In the genomic region with DNA sequence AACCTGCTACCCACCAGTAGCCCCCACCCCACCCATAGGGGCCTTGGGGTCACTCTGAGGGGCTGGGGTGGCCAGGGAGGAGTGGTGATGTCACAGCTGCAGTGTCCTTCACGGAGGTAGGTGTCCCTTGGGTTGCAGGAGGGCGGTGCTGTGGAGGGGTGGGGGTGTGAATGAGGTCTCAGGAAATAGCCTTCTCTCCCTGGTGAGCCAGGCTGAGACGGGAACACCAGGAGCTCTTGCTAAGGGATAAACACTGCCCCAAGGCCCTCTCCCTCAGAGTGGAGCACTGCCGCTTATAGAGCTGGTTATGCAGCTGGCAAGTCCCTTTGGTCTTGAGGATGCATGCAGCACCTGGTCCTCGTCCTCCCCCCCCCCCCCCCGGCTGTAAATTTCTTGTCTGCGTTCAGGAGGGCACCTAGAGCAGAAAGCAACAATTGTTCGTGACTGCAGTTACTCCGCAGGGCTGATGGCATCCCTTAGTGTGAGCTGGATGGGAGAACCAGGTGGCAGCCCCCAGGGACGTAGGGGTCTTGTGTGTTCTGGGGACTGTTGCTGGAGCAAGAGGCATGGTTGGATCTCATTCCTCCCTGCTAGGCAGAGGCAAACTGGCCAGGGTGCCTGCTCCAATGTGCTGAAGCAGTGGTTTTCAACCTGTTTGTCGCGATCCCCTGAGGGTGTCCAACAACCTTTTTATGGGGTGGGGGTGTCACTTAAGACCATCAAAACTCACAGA, we compare ENCODE assay signal across 8 mouse cellular contexts. TPM values are rescaled to one million over a fixed set of nuclear protein-coding genes. Genes with fewer than 3 reads are reported as not detected.
A peak's percentile ranks its signal among the peaks of the same experiment; 100 is the strongest.
DNase-seq lines count a peak whose midpoint lies in the region; ATAC-seq and TF ChIP-seq lines count a peak whose summit lies in the region.

No protein-coding gene starts in this region.

- no peaks in the 10 kb centered on the region; the same call in none of the 2 replicates for H3K36me3 ChIP-seq in kidney, adult 2 months (ENCODE audit: control insufficient read depth, insufficient read depth, low read length)
- peaks cover 12% of the 10 kb centered on the region for H3K36me3 ChIP-seq in forebrain, embryonic 12.5 days (replicated peaks)
- peaks cover 24% of the 10 kb centered on the region for H3K36me3 ChIP-seq in limb, embryonic 10.5 days
- H3K36me3 ChIP-seq in neural tube, embryonic 13.5 days, result peaks cover 21% of the 10 kb centered on the region

- H3K9ac ChIP-seq in forebrain, embryonic 12.5 days, result peak overlapping the region; percentile 49
- H3K9ac ChIP-seq in neural tube, embryonic 13.5 days, result peak overlapping the region; percentile 67

- no peak for TF ChIP-seq CTCF in kidney, adult 2 months (conservative IDR thresholded peaks at IDR 0.05; ENCODE audit: insufficient read depth, insufficient read length, low read depth, low read length)

- intact Hi-C loops in left cerebral cortex, postnatal 10 days (cut with DNase I), result no loop called here

- H3K27ac ChIP-seq in kidney, adult 2 months (ENCODE audit: insufficient read depth, low read depth, low read length), result peak overlapping the region; percentile 46
- peak overlapping the region; percentile 95 for H3K27ac ChIP-seq in forebrain, embryonic 12.5 days
- H3K27ac ChIP-seq in limb, embryonic 10.5 days, result peak overlapping the region; percentile 12; the same call in 1 of the 2 replicates
- peak overlapping the region; percentile 97 for H3K27ac ChIP-seq in neural tube, embryonic 13.5 days (replicated peaks)

- H3K27me3 ChIP-seq in kidney, adult 2 months (replicated peaks; ENCODE audit: control insufficient read depth, insufficient read depth, low read length), result no peaks in the 10 kb centered on the region
- H3K27me3 ChIP-seq in forebrain, embryonic 12.5 days, result peaks cover 4% of the 10 kb centered on the region; the same call in 1 of the 2 replicates
- H3K27me3 ChIP-seq in limb, embryonic 10.5 days (ENCODE audit: low read depth, poor library complexity, severe bottlenecking), result no peaks in the 10 kb centered on the region
- peaks cover 7% of the 10 kb centered on the region; the same call in 1 of the 2 replicates for H3K27me3 ChIP-seq in neural tube, embryonic 13.5 days

- no peak for TF ChIP-seq POLR2A in kidney, adult 2 months (IDR thresholded peaks at IDR 0.05; ENCODE audit: low read depth, low read length)

- H3K9me3 ChIP-seq in forebrain, embryonic 12.5 days, result no peaks in the 10 kb centered on the region
- H3K9me3 ChIP-seq in limb, embryonic 10.5 days (replicated peaks), result no peaks in the 10 kb centered on the region
- H3K9me3 ChIP-seq in neural tube, embryonic 13.5 days, result no peaks in the 10 kb centered on the region

- H3K4me2 ChIP-seq in forebrain, embryonic 12.5 days, result peak overlapping the region; percentile 59
- H3K4me2 ChIP-seq in neural tube, embryonic 13.5 days, result peak overlapping the region; percentile 65

- WGBS in kidney, adult 2 months, result 48% methylated on average over 12 of the region's 12 CpGs
- 39% methylated on average over 12 of the region's 12 CpGs for WGBS in forebrain, embryonic 12.5 days
- 45% methylated on average over 12 of the region's 12 CpGs for WGBS in limb, embryonic 10.5 days
- WGBS in neural tube, embryonic 13.5 days, result 24% methylated on average over 12 of the region's 12 CpGs

- no peak overlapping the region for H3K4me3 ChIP-seq in kidney, adult 2 months (ENCODE audit: insufficient read depth, low read depth, low read length)
- peak overlapping the region; percentile 32 for H3K4me3 ChIP-seq in forebrain, embryonic 12.5 days (replicated peaks)
- 0 out of 2 replicates have a peak overlapping the region, but pooled peaks have one; percentile 11 for H3K4me3 ChIP-seq in limb, embryonic 10.5 days
- H3K4me3 ChIP-seq in neural tube, embryonic 13.5 days, result peak overlapping the region; percentile 38

- DNase-seq in kidney, adult 2 months, result no peak
- DNase-seq in kidney, postnatal 36 days, result no peak
- DNase-seq in limb, embryonic 10.5 days (ENCODE audit: low spot score), result no peak
- DNase-seq in left cerebral cortex, adult 11 months (ENCODE audit: low spot score), result no peak
- no peak for DNase-seq in left cerebral cortex, postnatal 10 days (ENCODE audit: extremely low spot score in 1 of 2, low spot score in 2 of 2)
- DNase-seq in embryo, embryonic 11 days, result no peak

- peak; percentile 60 for ATAC-seq in forebrain, embryonic 12.5 days (ENCODE audit: low FRiP score)
- ATAC-seq in neural tube, embryonic 13.5 days (ENCODE audit: low read depth), result peak; percentile 51

- peaks cover 38% of the 10 kb centered on the region for H3K4me1 ChIP-seq in kidney, adult 2 months (ENCODE audit: control insufficient read depth, insufficient read depth, low read length)
- peaks cover 42% of the 10 kb centered on the region for H3K4me1 ChIP-seq in forebrain, embryonic 12.5 days
- peaks cover 52% of the 10 kb centered on the region for H3K4me1 ChIP-seq in limb, embryonic 10.5 days
- H3K4me1 ChIP-seq in neural tube, embryonic 13.5 days (replicated peaks), result peaks cover 57% of the 10 kb centered on the region

RNA-seq across cellular contexts. Expression of a gene that starts 7.0 kb away (rescaled TPM):
- 20.5 and 22.2 TPM in 2 replicates for polyA plus RNA-seq in kidney, adult 2 months (2012; rRNA removed)
- 11.4 and 12.0 TPM in 2 replicates for polyA plus RNA-seq in forebrain, embryonic 12.5 days (2016; fragmentation: Nextera tagmentation; extraction: Ambion mirVana)
- 7.1 and 8.1 TPM in 2 replicates for polyA plus RNA-seq in limb, embryonic 10.5 days (2016; fragmentation: Nextera tagmentation; extraction: Ambion mirVana)
- 11.7 and 12.1 TPM in 2 replicates for polyA plus RNA-seq in neural tube, embryonic 13.5 days (2015; fragmentation: Nextera tagmentation; extraction: Ambion mirVana)
- 1 to 10 TPM; 7.0 to 7.8 TPM for total RNA-seq in left cerebral cortex, postnatal 10 days (2021)

RNA-seq across cellular contexts. Expression of a gene that starts 21.4 kb away (rescaled TPM):
- 69.7 and 90.2 TPM in 2 replicates for polyA plus RNA-seq in kidney, adult 2 months (2012; rRNA removed)
- polyA plus RNA-seq in forebrain, embryonic 12.5 days (2016; fragmentation: Nextera tagmentation; extraction: Ambion mirVana), result 0.54 and 0.85 TPM in 2 replicates
- polyA plus RNA-seq in limb, embryonic 10.5 days (2016; fragmentation: Nextera tagmentation; extraction: Ambion mirVana), result 2.1 and 2.2 TPM in 2 replicates
- polyA plus RNA-seq in neural tube, embryonic 13.5 days (2015; fragmentation: Nextera tagmentation; extraction: Ambion mirVana), result 0.23 and 0.64 TPM in 2 replicates
- total RNA-seq in left cerebral cortex, postnatal 10 days (2021), result under 1 TPM in 1 of 2 experiments, not detected in 1; 0.43 TPM

RNA-seq across cellular contexts. Expression of a gene that starts 22.9 kb away (rescaled TPM):
- polyA plus RNA-seq in kidney, adult 2 months (2012; rRNA removed), result 40.1 and 42.2 TPM in 2 replicates
- polyA plus RNA-seq in forebrain, embryonic 12.5 days (2016; fragmentation: Nextera tagmentation; extraction: Ambion mirVana), result 37.7 and 40.8 TPM in 2 replicates
- 42.5 and 43.7 TPM in 2 replicates for polyA plus RNA-seq in limb, embryonic 10.5 days (2016; fragmentation: Nextera tagmentation; extraction: Ambion mirVana)
- polyA plus RNA-seq in neural tube, embryonic 13.5 days (2015; fragmentation: Nextera tagmentation; extraction: Ambion mirVana), result 24.3 and 27.1 TPM in 2 replicates
- 100 to 1,000 TPM in 1 of 2 experiments, 10 to 100 TPM in 1; 93.4 to 106 TPM for total RNA-seq in left cerebral cortex, postnatal 10 days (2021)

RNA-seq across cellular contexts. Expression of a gene that starts 27.9 kb away (rescaled TPM):
- polyA plus RNA-seq in kidney, adult 2 months (2012; rRNA removed), result not detected in 2 replicates
- polyA plus RNA-seq in forebrain, embryonic 12.5 days (2016; fragmentation: Nextera tagmentation; extraction: Ambion mirVana), result 0.76 TPM in 1 of 2 replicates, not detected in the other
- not detected in 2 replicates for polyA plus RNA-seq in limb, embryonic 10.5 days (2016; fragmentation: Nextera tagmentation; extraction: Ambion mirVana)
- not detected in 2 replicates for polyA plus RNA-seq in neural tube, embryonic 13.5 days (2015; fragmentation: Nextera tagmentation; extraction: Ambion mirVana)
- total RNA-seq in left cerebral cortex, postnatal 10 days (2021), result not detected

RNA-seq across cellular contexts. Expression of a gene that starts 28.4 kb away (rescaled TPM):
- 24.4 and 29.2 TPM in 2 replicates for polyA plus RNA-seq in kidney, adult 2 months (2012; rRNA removed)
- polyA plus RNA-seq in forebrain, embryonic 12.5 days (2016; fragmentation: Nextera tagmentation; extraction: Ambion mirVana), result 72.5 and 75.8 TPM in 2 replicates
- polyA plus RNA-seq in limb, embryonic 10.5 days (2016; fragmentation: Nextera tagmentation; extraction: Ambion mirVana), result 89.9 and 116 TPM in 2 replicates
- 66.6 and 70.3 TPM in 2 replicates for polyA plus RNA-seq in neural tube, embryonic 13.5 days (2015; fragmentation: Nextera tagmentation; extraction: Ambion mirVana)
- total RNA-seq in left cerebral cortex, postnatal 10 days (2021), result 10 to 100 TPM; 18.3 to 18.4 TPM

Comparison
In these comparisons a context has a peak if more than half of its experiments do, and no peak if none do; other contexts are left out.
1. H3K27ac ChIP-seq: peak in every context shown above with its lines; median percentile 97 in neural tube, embryonic 13.5 days; 95 in forebrain, embryonic 12.5 days; 46 in kidney, adult 2 months; 12 in limb, embryonic 10.5 days.
2. RNA of a gene that starts 21.4 kb away (polyA plus RNA-seq): 69.7 to 90.2 TPM in kidney, adult 2 months; 2.1 to 2.2 TPM in limb, embryonic 10.5 days, 0.23 to 0.64 TPM in neural tube, embryonic 13.5 days and 0.54 to 0.85 TPM in forebrain, embryonic 12.5 days; every median in the first group is over 10 times any median in the second.